Mouse (Mus musculus): ENCODE measurements around the gene Plaur. TPM values are rescaled to one million over a fixed set of nuclear protein-coding genes. Genes with fewer than 3 reads are reported as not detected.

The Plaur gene
- polyA plus RNA-seq, 1 experiment from 2014 or later = 1.1 TPM

DNA sequence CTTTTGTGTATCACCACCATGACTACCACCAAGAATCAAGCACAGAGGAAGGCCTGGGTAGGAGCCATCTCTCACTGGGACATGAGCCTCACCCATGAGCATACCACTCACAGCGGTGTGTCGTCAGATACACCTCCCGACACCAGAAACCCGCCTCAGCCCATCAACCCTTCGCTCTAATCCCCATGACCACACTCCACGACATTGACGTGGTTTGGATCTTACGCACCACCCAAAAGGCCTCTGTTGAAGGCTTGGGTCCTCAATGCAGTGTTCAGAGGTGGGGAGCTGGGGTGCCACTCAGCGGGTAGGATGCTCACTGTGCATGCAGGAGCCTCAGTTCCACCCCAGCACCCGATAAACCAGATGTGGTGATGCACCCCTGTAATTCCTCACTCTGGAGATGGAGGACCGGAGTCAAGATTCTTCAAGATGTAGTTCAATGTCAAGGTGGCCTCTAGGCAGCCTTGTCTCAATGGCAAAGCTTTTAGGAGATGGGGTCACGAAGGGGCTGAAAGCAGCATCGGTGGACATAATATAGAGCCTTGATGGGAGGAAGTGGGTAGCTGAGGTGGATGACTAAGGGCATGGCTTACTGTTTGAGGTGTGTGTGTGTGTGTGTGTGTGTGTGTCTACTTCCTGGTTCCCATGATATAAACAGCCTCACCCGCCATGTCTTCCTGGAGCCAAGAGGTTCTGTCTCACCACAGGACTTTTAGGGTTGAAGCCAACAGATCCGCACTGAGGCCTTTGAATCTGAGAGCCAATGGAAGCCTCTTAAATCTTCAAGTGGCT is 31.5 kb upstream of the Plaur start:
- 0 out of 2 replicates have a peak, but pooled peaks cover 3% of the 10 kb centered on the region for H3K4me1 ChIP-seq
- H3K9me3 ChIP-seq = peaks cover 20% of the 10 kb centered on the region
- peaks cover 22% of the 10 kb centered on the region for H3K27me3 ChIP-seq (ENCODE audit: poor library complexity, severe bottlenecking)
- H3K4me3 ChIP-seq = no peak overlapping the region
- 93% methylated on average over 15 of the region's 15 CpGs for WGBS
- no peak overlapping the region for H3K27ac ChIP-seq
- H3K36me3 ChIP-seq (replicated peaks) = no peaks in the 10 kb centered on the region
- no peak for DNase-seq (ENCODE audit: extremely low spot score, low spot score)

DNA sequence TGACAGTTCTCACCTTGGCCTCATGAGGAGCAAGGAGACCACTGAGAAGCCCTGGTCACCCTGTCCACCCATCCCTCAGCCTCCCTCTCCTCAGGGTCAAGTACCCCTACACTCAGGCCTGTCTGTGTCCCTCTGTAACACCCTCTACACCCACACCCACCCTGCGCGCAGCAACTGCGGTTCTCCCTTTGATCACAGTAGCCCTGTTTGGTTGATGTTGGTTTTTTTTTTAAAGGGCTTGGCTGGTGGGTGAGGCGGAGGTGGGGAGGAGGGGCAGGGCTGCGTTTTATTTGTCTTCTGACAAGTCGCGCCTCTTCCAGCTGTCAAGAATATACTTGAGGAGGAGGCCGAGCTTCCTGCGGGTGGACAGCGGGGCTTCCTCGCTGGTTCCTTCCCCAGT is 30.6 kb upstream of the Plaur start:
- Histone ChIP-seq H3K9me3 (peaks cover 20% of the 10 kb centered on the region), H3K4me3 (no peak overlapping the region), H3K27ac (no peak overlapping the region), H3K27me3 (ENCODE audit: poor library complexity, severe bottlenecking) (peaks cover 22% of the 10 kb centered on the region), H3K4me1 (0 out of 2 replicates have a peak, but pooled peaks cover 3% of the 10 kb centered on the region), H3K36me3 (replicated peaks) (no peaks in the 10 kb centered on the region)
- 81% methylated on average over 11 of the region's 11 CpGs for WGBS
- DNase-seq (ENCODE audit: extremely low spot score, low spot score) = no peak

DNA sequence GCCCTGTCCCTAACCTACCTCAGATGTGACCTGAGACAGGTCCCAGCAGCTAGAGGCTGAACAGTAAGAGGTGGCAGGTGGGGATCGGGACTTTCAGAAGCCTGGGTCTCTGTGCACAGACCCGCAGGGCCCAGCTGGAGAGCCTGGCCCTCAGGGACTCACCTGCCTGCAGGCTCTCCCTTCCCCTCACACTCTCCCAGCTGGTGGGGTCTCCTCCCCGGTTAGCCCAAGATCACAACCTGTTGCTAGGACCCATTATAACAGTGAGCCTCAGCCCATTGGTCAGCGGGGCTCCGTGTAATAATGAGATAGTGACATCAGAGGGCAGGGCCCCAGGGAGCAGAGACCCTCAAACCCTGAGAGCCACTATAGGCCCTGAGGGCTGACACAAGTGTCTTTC is 27.0 kb upstream of the Plaur start:
- WGBS = 79% methylated on average over 5 of the region's 5 CpGs
- Histone ChIP-seq H3K9me3 (peaks cover 20% of the 10 kb centered on the region), H3K36me3 (replicated peaks) (no peaks in the 10 kb centered on the region), H3K27ac (no peak overlapping the region), H3K4me3 (no peak overlapping the region), H3K4me1 (0 out of 2 replicates have a peak, but pooled peaks cover 3% of the 10 kb centered on the region), H3K27me3 (ENCODE audit: poor library complexity, severe bottlenecking) (peaks cover 22% of the 10 kb centered on the region)
- no peak for DNase-seq (ENCODE audit: extremely low spot score, low spot score)

DNA sequence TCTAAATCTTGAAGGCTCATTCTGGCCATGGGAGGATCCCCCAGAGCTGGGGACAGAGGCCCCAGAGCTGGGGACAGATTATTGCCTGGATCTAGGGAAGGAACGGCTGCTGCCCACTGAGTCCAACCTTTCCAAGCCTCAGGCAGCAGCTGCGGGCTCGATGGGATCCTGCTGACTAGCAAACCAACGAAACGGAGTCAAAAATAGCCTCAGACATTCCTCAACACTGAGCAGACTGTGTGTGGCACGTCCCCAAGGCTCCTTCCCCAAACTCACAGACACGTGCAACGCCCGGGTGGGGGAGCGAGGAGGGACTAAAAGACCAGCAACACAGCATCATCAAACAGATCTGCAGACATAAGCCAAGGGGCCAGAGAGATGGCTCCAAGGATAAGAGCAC is 24.3 kb upstream of the Plaur start:
- Histone ChIP-seq H3K4me1 (0 out of 2 replicates have a peak, but pooled peaks cover 3% of the 10 kb centered on the region), H3K9me3 (peaks cover 5% of the 10 kb centered on the region), H3K27me3 (ENCODE audit: poor library complexity, severe bottlenecking) (peaks cover 12% of the 10 kb centered on the region), H3K27ac (no peak overlapping the region), H3K4me3 (no peak overlapping the region), H3K36me3 (replicated peaks) (no peaks in the 10 kb centered on the region)
- no peak for DNase-seq (ENCODE audit: extremely low spot score, low spot score)
- WGBS = 83% methylated on average over 10 of the region's 10 CpGs

DNA sequence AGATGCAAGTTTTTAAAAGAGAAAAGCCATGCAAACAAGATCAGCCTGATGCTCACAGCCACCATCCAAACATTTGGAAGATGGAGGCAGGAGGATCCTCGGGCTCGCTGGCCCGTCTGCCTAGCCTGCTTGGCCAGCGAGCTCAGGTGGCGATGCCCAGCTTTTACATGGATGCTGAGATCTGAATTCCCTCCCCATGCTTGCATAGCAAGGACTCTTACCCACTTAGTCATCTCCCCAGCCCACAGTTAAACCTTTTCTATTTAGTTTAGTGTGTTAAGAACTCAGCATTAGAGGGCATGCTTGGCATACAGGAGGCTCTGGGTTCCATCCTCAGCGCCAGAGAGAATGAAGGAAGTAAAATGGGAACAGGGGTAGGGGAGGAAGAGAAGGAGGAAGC is 23.1 kb upstream of the Plaur start:
- Histone ChIP-seq H3K36me3 (replicated peaks) (no peaks in the 10 kb centered on the region), H3K9me3 (no peaks in the 10 kb centered on the region), H3K27ac (no peak overlapping the region), H3K4me1 (0 out of 2 replicates have a peak, but pooled peaks cover 3% of the 10 kb centered on the region), H3K27me3 (ENCODE audit: poor library complexity, severe bottlenecking) (no peaks in the 10 kb centered on the region), H3K4me3 (no peak overlapping the region)
- WGBS = 87% methylated on average over 6 of the region's 6 CpGs
- no peak for DNase-seq (ENCODE audit: extremely low spot score, low spot score)

DNA sequence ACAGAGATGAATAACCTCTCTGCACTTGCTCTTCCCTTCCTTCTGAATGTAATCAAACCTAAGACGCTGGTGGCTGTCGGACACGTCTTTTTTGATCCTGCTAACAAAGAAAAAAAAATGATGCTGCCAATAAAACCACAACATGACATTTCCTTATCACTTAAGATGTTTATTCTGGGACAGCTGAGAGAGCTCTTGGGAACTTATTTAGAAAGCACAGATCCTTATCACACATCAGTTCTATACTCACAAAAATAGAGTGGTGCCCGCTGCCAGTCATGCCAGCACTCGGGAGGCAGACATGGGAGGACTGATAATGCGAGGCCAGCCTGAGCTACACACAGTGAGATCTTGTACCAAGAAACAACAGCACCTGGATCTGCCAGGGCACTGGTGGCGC is 22.4 kb upstream of the Plaur start:
- DNase-seq (ENCODE audit: extremely low spot score, low spot score) = no peak
- H3K9me3 ChIP-seq = no peaks in the 10 kb centered on the region
- H3K27ac ChIP-seq = no peak overlapping the region
- no peaks in the 10 kb centered on the region for H3K27me3 ChIP-seq (ENCODE audit: poor library complexity, severe bottlenecking)
- 0 out of 2 replicates have a peak, but pooled peaks cover 3% of the 10 kb centered on the region for H3K4me1 ChIP-seq
- H3K36me3 ChIP-seq (replicated peaks) = no peaks in the 10 kb centered on the region
- 80% methylated on average over 7 of the region's 7 CpGs for WGBS
- no peak overlapping the region for H3K4me3 ChIP-seq

DNA sequence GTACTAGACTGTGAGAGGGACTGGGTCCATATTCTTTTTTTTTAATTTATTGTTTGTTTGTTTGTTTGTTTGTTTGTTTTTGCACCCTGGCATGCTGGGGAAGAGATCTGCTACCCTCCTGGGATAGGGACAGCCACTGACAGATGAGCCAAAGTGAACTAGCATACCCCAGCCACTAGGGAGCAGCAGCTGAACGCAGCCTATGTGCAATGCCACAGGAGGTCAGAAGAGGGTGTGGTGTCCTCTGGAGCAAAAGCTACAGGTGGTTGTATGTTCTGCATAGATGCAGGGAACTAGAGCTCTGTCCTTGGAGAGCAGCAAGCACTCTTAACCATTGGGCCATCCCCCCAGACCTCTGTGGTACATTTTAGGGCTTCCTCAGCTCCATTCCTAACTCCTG is 20.5 kb upstream of the Plaur start:
- Histone ChIP-seq H3K36me3 (replicated peaks) (no peaks in the 10 kb centered on the region), H3K4me1 (no peaks in the 10 kb centered on the region), H3K9me3 (no peaks in the 10 kb centered on the region; the same call in 1 of the 2 replicates), H3K27ac (no peak overlapping the region), H3K4me3 (no peak overlapping the region), H3K27me3 (ENCODE audit: poor library complexity, severe bottlenecking) (no peaks in the 10 kb centered on the region)
- peak; percentile 47 for DNase-seq (ENCODE audit: extremely low spot score, low spot score)
- 5% methylated on average over 1 of the region's 1 CpGs for WGBS

DNA sequence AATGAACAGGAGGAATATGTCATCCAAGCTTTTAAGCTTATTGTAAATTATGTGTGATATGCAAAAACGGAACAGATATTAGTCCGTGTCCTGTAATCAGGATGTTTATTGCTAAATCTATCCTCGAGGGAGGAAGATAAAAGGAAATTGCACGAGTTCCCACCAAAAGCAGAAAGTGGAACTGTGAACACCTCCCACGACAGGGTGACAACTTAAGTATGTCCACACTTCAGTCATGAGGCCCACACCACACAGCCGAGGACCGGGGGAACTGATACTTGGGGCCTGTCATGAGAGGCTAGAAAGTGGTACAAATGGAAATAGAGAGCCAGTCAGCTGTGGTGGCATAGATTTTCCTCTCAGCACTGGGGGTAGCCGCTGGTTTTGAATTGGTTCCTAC is 20.0 kb upstream of the Plaur start:
- no peaks in the 10 kb centered on the region for H3K4me1 ChIP-seq
- H3K27ac ChIP-seq = no peak overlapping the region
- no peak overlapping the region for H3K4me3 ChIP-seq
- H3K27me3 ChIP-seq (ENCODE audit: poor library complexity, severe bottlenecking) = no peaks in the 10 kb centered on the region
- 86% methylated on average over 8 of the region's 8 CpGs for WGBS
- no peaks in the 10 kb centered on the region; the same call in 1 of the 2 replicates for H3K9me3 ChIP-seq
- DNase-seq (ENCODE audit: extremely low spot score, low spot score) = no peak
- no peaks in the 10 kb centered on the region for H3K36me3 ChIP-seq (replicated peaks)

DNA sequence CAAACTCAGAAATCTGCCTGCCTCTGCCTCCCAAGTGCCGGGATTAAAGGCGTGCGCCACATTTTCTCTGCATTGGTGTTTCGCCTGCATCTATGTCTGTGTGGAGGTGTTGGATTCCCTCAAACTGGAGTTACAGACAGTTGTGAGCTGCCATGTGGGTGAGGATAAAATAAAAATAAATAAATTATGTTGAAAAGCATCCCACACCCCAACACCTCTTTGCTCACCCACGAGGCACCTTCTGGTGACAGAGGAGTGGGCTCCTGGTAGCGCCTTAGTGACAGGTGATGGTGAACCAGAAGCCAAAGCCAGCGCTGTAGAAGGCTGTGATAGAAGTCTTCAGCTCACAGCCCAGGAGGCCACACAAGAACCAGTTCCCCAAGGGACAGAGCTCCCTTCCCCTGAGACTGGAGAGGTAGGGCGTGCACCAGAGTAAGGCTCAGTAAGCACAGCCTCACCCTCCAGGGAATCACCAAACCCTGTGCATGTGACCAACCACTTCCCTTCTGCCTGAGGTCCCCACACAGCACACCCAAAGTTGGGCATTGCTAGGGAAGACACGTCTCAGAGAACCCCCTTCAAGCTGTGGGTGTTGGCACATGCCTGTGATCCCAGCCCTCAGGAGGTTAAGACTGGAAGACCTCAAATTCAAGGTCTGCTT is 16.9 kb upstream of the Plaur start:
- H3K9me3 ChIP-seq = peaks cover 3% of the 10 kb centered on the region; the same call in 1 of the 2 replicates
- H3K36me3 ChIP-seq (replicated peaks) = no peaks in the 10 kb centered on the region
- H3K27ac ChIP-seq = no peak overlapping the region
- no peak overlapping the region for H3K4me3 ChIP-seq
- H3K4me1 ChIP-seq = no peaks in the 10 kb centered on the region
- DNase-seq (ENCODE audit: extremely low spot score, low spot score) = no peak
- 93% methylated on average over 9 of the region's 9 CpGs for WGBS
- H3K27me3 ChIP-seq (ENCODE audit: poor library complexity, severe bottlenecking) = no peaks in the 10 kb centered on the region

DNA sequence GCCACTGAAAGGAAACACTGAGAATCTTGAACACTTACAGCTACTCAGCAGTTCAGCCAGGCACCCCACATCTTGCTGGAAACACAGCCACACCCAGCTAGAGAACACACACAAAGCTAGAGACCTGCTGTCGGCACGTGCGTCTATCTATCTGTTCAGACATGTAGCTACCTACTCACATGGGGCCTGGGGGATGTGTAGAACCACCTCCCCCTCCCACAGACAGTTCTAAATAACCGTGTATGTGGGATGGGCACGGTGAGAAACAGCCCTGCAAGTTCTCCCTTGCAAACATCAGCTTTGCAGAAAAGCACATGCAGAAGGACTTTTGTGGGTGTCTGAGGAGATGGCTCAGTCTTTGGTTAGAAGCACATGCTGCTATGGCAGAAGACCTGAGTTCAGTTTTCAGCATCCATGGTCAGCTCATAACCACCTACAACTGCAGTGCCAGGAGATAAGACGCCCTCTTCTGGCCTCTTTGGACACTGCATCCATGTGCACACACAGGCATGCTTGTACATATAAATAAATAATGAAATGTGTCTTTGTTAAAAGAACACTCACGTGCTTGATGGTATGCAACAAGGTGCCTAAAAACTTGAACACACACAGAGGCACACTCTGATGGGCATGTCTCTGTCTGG is 15.5 kb upstream of the Plaur start:
- H3K9me3 ChIP-seq = peaks cover 3% of the 10 kb centered on the region; the same call in 1 of the 2 replicates
- WGBS = 80% methylated on average over 7 of the region's 7 CpGs

DNA sequence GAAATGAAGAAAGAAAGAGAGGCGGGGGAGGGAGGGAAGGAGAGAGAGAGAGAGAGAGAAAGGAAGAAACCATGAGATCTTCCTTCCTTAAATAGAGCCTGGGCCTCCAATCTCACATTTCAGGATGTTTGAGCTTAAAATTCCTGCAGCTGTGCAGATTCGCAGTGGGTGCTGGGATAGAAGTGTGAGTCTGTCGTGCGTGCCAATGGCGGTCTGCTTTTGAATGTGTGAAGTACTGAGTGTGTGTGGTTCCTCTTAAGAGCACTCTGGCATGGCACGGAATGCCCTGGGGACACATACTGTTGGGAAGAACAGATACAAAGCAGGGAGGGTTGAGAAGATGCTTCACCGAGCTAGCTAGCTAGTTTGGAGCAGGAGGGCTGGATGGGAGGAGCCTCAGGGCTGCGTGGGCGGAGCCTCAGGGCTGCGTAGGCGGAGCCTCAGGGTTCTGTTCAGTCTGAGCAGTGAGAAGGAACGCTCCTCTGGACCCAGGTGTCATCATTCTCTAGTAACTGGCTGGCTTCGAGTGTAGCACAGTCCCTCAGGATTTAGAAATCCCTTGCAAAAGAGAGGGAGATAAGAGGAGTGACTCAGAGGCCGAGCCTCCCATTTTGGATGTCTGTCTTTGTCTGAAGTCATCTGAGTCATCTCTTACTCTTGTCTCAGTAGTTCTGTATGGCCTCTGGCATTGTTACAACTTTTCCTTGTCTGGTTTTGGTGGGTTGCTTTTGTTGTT is 13.3 kb upstream of the Plaur start:
- H3K27me3 ChIP-seq (ENCODE audit: poor library complexity, severe bottlenecking) = no peaks in the 10 kb centered on the region
- no peaks in the 10 kb centered on the region for H3K4me1 ChIP-seq
- 62% methylated on average over 14 of the region's 14 CpGs for WGBS
- DNase-seq (ENCODE audit: extremely low spot score, low spot score) = no peak
- no peaks in the 10 kb centered on the region for H3K36me3 ChIP-seq (replicated peaks)
- no peak overlapping the region for H3K4me3 ChIP-seq
- H3K27ac ChIP-seq = no peak overlapping the region
- peaks cover 3% of the 10 kb centered on the region; the same call in 1 of the 2 replicates for H3K9me3 ChIP-seq

More for the DNA sequence above, 15.5 kb upstream of the Plaur start:
- H3K27me3 ChIP-seq (ENCODE audit: poor library complexity, severe bottlenecking) = no peaks in the 10 kb centered on the region
- no peak for DNase-seq (ENCODE audit: extremely low spot score, low spot score)
- H3K27ac ChIP-seq = no peak overlapping the region
- H3K4me1 ChIP-seq = no peaks in the 10 kb centered on the region
- no peak overlapping the region for H3K4me3 ChIP-seq
- no peaks in the 10 kb centered on the region for H3K36me3 ChIP-seq (replicated peaks)

DNA sequence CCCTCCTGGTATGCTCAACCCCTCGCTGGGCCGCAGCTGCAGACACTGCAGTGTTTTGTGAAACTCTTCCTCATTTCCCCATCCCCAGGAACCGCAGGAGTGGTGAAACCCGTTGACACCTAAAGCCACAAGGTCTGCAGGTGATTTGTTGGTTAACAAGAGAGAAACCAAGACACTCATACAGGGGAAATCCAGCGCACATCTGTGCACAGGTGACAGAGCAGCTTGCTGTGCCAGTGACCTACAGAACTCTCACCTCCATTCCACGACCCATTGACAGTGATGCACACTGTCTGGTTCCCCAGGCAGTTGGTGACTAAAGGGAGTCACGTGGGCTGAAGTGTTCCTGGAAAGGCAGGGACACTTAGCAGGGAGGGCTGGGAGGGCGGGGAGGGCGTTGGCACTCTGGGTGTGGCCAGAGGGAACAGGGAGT is 11.7 kb upstream of the Plaur start:
- H3K4me3 ChIP-seq = no peak overlapping the region
- no peaks in the 10 kb centered on the region for H3K36me3 ChIP-seq (replicated peaks)
- no peak overlapping the region for H3K27ac ChIP-seq
- DNase-seq (ENCODE audit: extremely low spot score, low spot score) = no peak
- H3K4me1 ChIP-seq = no peaks in the 10 kb centered on the region
- no peaks in the 10 kb centered on the region for H3K27me3 ChIP-seq (ENCODE audit: poor library complexity, severe bottlenecking)
- H3K9me3 ChIP-seq = 0 out of 2 replicates have a peak, but pooled peaks cover 3% of the 10 kb centered on the region
- WGBS = 77% methylated on average over 9 of the region's 9 CpGs
